Mouse (Mus musculus): ENCODE results near the gene Glud1.

GRCm38 (mm10) chr14:34375941-34376340 is 65.4 kb downstream of the Glud1 start:
- TF ChIP-seq CTCF (IDR thresholded peaks at IDR 0.05; ENCODE audit: borderline replicate concordance, insufficient read depth, low read depth, low read length): no peak
- no peak for TF ChIP-seq POLR2A (IDR thresholded peaks at IDR 0.05; ENCODE audit: borderline replicate concordance, insufficient read depth, low read length)
